Mouse (Mus musculus) midbrain, embryonic 16.5 days (tissue): ENCODE data around the gene Gm28038. TPM values are rescaled to one million over a fixed set of nuclear protein-coding genes. Genes with fewer than 3 reads are reported as not detected.

ENCODE experiments used
- ATAC-seq: fragments of 200-750 bp; cut with Nextera tagmentation; 2 replicates; pipeline ENCODE4 v1.8.0; 2017; ENCODE audit warnings: moderate TSS enrichment
- H3K27ac ChIP-seq: fragments of 300-500 bp; sonication (generic); 2 replicates; pipeline ENCODE4 v1.5.1; 2014; ENCODE audit warnings: mild to moderate bottlenecking, low read length, mixed read lengths
- H3K27me3 ChIP-seq: fragments of 300-500 bp; sonication (generic); 2 replicates; pipeline ENCODE4 v1.6.1; 2014; ENCODE audit warnings: low read depth, low read length, mixed read lengths; ENCODE audit not compliant: control insufficient read depth, insufficient read depth
- H3K36me3 ChIP-seq: fragments of 300-500 bp; sonication (generic); 2 replicates; pipeline ENCODE4 v1.6.1; 2014; ENCODE audit warnings: mild to moderate bottlenecking, low read length, moderate library complexity, mixed read lengths; ENCODE audit not compliant: control insufficient read depth, insufficient read depth
- H3K4me1 ChIP-seq: fragments of 300-500 bp; sonication (generic); 2 replicates; pipeline ENCODE4 v1.6.1; 2014; ENCODE audit warnings: mild to moderate bottlenecking, low read length, mixed read lengths; ENCODE audit not compliant: control insufficient read depth, insufficient read depth
- H3K4me2 ChIP-seq: fragments of 300-500 bp; sonication (generic); 2 replicates; pipeline ENCODE4 v1.6.1; 2014; ENCODE audit warnings: mild to moderate bottlenecking, low read length, mixed read lengths
- H3K4me3 ChIP-seq: fragments of 300-500 bp; sonication (generic); 2 replicates; pipeline ENCODE4 v1.5.1; 2014; ENCODE audit warnings: low read depth, mild to moderate bottlenecking, low read length, moderate library complexity, mixed read lengths
- H3K9ac ChIP-seq: fragments of 300-500 bp; sonication (generic); 2 replicates; pipeline ENCODE4 v1.6.1; 2014; ENCODE audit warnings: low read depth, low read length, mixed read lengths
- H3K9me3 ChIP-seq: fragments of 300-500 bp; sonication (generic); replicated peaks from 2 replicates; pipeline ENCODE4 v1.6.1; 2014; ENCODE audit warnings: mild to moderate bottlenecking, low read length, mixed read lengths; ENCODE audit not compliant: control insufficient read depth, poor library complexity, severe bottlenecking
- WGBS: fragments of 180-500 bp; shearing (Covaris S2); extraction: QIAGEN DNeasy Blood & Tissue Kit; methylation state at CpG from one replicate; pipeline ENCODE4 v1.1.7; 2014; 5-methylcytosine and 5-hydroxymethylcytosine counted together
- polyA plus RNA-seq: library from polyadenylated mRNA; unstranded; fragments of >200 nt; fragmentation: Nextera tagmentation; extraction: Ambion mirVana; gene quantifications from 2 replicates; pipeline ENCODE4 v1.2.1, GENCODE M21; 2015

Gm28038 gene
- polyA plus RNA-seq, 1 experiment from 2014 or later = not detected

GRCm38 (mm10) chr2:30299525-30299924 lies 18.7 kb downstream of the Gm28038 start:
- H3K9ac ChIP-seq = no peak overlapping the region
- H3K27ac ChIP-seq = no peak overlapping the region
- H3K4me2 ChIP-seq = no peak overlapping the region
- H3K4me3 ChIP-seq = no peak overlapping the region
- peaks cover 24% of the 10 kb centered on the region for H3K36me3 ChIP-seq
- no peaks in the 10 kb centered on the region for H3K27me3 ChIP-seq
- no peaks in the 10 kb centered on the region for H3K4me1 ChIP-seq
- WGBS = 85% methylated on average over 3 of the region's 3 CpGs
- H3K9me3 ChIP-seq = no peaks in the 10 kb centered on the region
- no peak for ATAC-seq

GRCm38 (mm10) chr2:30299966-30300365 lies 19.1 kb downstream of the Gm28038 start:
- no peak for ATAC-seq
- H3K36me3 ChIP-seq = peaks cover 26% of the 10 kb centered on the region
- 90% methylated on average over 5 of the region's 5 CpGs for WGBS

GRCm38 (mm10) chr2:30306087-30306486 lies 25.2 kb downstream of the Gm28038 start:
- ATAC-seq = no peak
- Histone ChIP-seq H3K4me2 (no peak overlapping the region), H3K27me3 (no peaks in the 10 kb centered on the region), H3K9me3 (no peaks in the 10 kb centered on the region), H3K36me3 (peaks cover 40% of the 10 kb centered on the region), H3K4me1 (no peaks in the 10 kb centered on the region), H3K27ac (no peak overlapping the region), H3K4me3 (no peak overlapping the region), H3K9ac (no peak overlapping the region)
- 98% methylated on average over 7 of the region's 7 CpGs for WGBS

More at GRCm38 (mm10) chr2:30299966-30300365, 19.1 kb downstream of the Gm28038 start:
- no peak overlapping the region for H3K9ac ChIP-seq
- H3K27ac ChIP-seq = no peak overlapping the region
- H3K4me3 ChIP-seq = no peak overlapping the region
- H3K4me2 ChIP-seq = no peak overlapping the region
- H3K9me3 ChIP-seq = no peaks in the 10 kb centered on the region
- no peaks in the 10 kb centered on the region for H3K4me1 ChIP-seq
- H3K27me3 ChIP-seq = no peaks in the 10 kb centered on the region

- 95% methylated on average over 3 of the region's 3 CpGs for WGBS
- no peaks in the 10 kb centered on the region for H3K4me1 ChIP-seq
These were observed 28.5 kb downstream of the Gm28038 start for GRCm38 (mm10) chr2:30309351-30309750.

GRCm38 (mm10) chr2:30311481-30311880 lies 30.6 kb downstream of the Gm28038 start:
- H3K4me1 ChIP-seq = no peaks in the 10 kb centered on the region
- no peak overlapping the region for H3K27ac ChIP-seq
- H3K27me3 ChIP-seq = no peaks in the 10 kb centered on the region
- H3K4me3 ChIP-seq = no peak overlapping the region
- H3K36me3 ChIP-seq = peaks cover 46% of the 10 kb centered on the region
- 96% methylated on average over 2 of the region's 2 CpGs for WGBS
- no peaks in the 10 kb centered on the region for H3K9me3 ChIP-seq
- ATAC-seq = no peak
- no peak overlapping the region for H3K9ac ChIP-seq
- H3K4me2 ChIP-seq = no peak overlapping the region

More at GRCm38 (mm10) chr2:30309351-30309750, 28.5 kb downstream of the Gm28038 start:
- Histone ChIP-seq H3K9me3 (no peaks in the 10 kb centered on the region), H3K4me3 (no peak overlapping the region), H3K9ac (no peak overlapping the region), H3K36me3 (peaks cover 42% of the 10 kb centered on the region), H3K27me3 (no peaks in the 10 kb centered on the region), H3K4me2 (no peak overlapping the region), H3K27ac (no peak overlapping the region)
- no peak for ATAC-seq

GRCm38 (mm10) chr2:30316136-30316535 lies 35.3 kb downstream of the Gm28038 start:
- H3K9me3 ChIP-seq = no peaks in the 10 kb centered on the region
- no peaks in the 10 kb centered on the region for H3K4me1 ChIP-seq
- WGBS = 93% methylated on average over 4 of the region's 4 CpGs
- H3K27me3 ChIP-seq = no peaks in the 10 kb centered on the region
- H3K4me2 ChIP-seq = no peak overlapping the region
- ATAC-seq = no peak
- no peak overlapping the region for H3K4me3 ChIP-seq
- no peak overlapping the region for H3K27ac ChIP-seq
- no peak overlapping the region for H3K9ac ChIP-seq
- peaks cover 52% of the 10 kb centered on the region for H3K36me3 ChIP-seq

- peaks cover 49% of the 10 kb centered on the region for H3K36me3 ChIP-seq
- no peak overlapping the region for H3K4me2 ChIP-seq
- ATAC-seq = no peak
- H3K27ac ChIP-seq = no peak overlapping the region
- H3K4me3 ChIP-seq = no peak overlapping the region
- WGBS = 94% methylated on average over 5 of the region's 5 CpGs
- no peaks in the 10 kb centered on the region for H3K9me3 ChIP-seq
- H3K9ac ChIP-seq = no peak overlapping the region
- H3K4me1 ChIP-seq = no peaks in the 10 kb centered on the region
- H3K27me3 ChIP-seq = no peaks in the 10 kb centered on the region
These were observed 36.1 kb downstream of the Gm28038 start for GRCm38 (mm10) chr2:30316955-30317354.

- no peaks in the 10 kb centered on the region for H3K4me1 ChIP-seq
- H3K4me2 ChIP-seq = no peak overlapping the region
- H3K27me3 ChIP-seq = no peaks in the 10 kb centered on the region
- H3K36me3 ChIP-seq = peaks cover 50% of the 10 kb centered on the region
- no peak for ATAC-seq
- no peak overlapping the region for H3K4me3 ChIP-seq
- no peak overlapping the region for H3K27ac ChIP-seq
- 92% methylated on average over 4 of the region's 4 CpGs for WGBS
- no peaks in the 10 kb centered on the region for H3K9me3 ChIP-seq
- H3K9ac ChIP-seq = no peak overlapping the region
These were observed 38.4 kb downstream of the Gm28038 start for GRCm38 (mm10) chr2:30319260-30319659.

GRCm38 (mm10) chr2:30323111-30323510 lies 42.3 kb downstream of the Gm28038 start:
- H3K27ac ChIP-seq = no peak overlapping the region

More at GRCm38 (mm10) chr2:30323111-30323510, 42.3 kb downstream of the Gm28038 start:
- WGBS = 88% methylated on average over 7 of the region's 7 CpGs
- ATAC-seq = no peak
- no peaks in the 10 kb centered on the region for H3K27me3 ChIP-seq
- no peak overlapping the region for H3K9ac ChIP-seq
- no peaks in the 10 kb centered on the region for H3K4me1 ChIP-seq
- no peak overlapping the region for H3K4me2 ChIP-seq
- H3K4me3 ChIP-seq = no peak overlapping the region
- H3K9me3 ChIP-seq = no peaks in the 10 kb centered on the region
- H3K36me3 ChIP-seq = peaks cover 49% of the 10 kb centered on the region
